Mouse (Mus musculus): ENCODE results near the gene Nr4a3. TPM values are rescaled to one million over a fixed set of nuclear protein-coding genes. Genes with fewer than 3 reads are reported as not detected.

Nr4a3 gene
- total RNA-seq, 2 experiments from 2014 or later, result 0.59 to 2.5 TPM

GRCm38 (mm10) chr4:48048456-48049315, 3.7 kb downstream of the Nr4a3 start:
- no peak for ATAC-seq (replicated peaks; ENCODE audit: poor library complexity)

- no peak for ATAC-seq (replicated peaks; ENCODE audit: poor library complexity)
These were observed 5.1 kb downstream of the Nr4a3 start for GRCm38 (mm10) chr4:48050020-48050419.

- no peak for ATAC-seq (replicated peaks; ENCODE audit: poor library complexity)
These were observed 5.5 kb downstream of the Nr4a3 start for GRCm38 (mm10) chr4:48050442-48050841.

GRCm38 (mm10) chr4:48051086-48051673, 6.2 kb downstream of the Nr4a3 start:
- ATAC-seq (replicated peaks; ENCODE audit: poor library complexity), result no peak

GRCm38 (mm10) chr4:48051674-48052121, 6.7 kb downstream of the Nr4a3 start:
- ATAC-seq (replicated peaks; ENCODE audit: poor library complexity), result peak; percentile 10; the same call in 1 of the 2 replicates

GRCm38 (mm10) chr4:48061716-48062115, 16.8 kb downstream of the Nr4a3 start:
- no peak for ATAC-seq (replicated peaks; ENCODE audit: poor library complexity)

GRCm38 (mm10) chr4:48064311-48064710, 19.4 kb downstream of the Nr4a3 start:
- no peak for ATAC-seq (replicated peaks; ENCODE audit: poor library complexity)

DNA sequence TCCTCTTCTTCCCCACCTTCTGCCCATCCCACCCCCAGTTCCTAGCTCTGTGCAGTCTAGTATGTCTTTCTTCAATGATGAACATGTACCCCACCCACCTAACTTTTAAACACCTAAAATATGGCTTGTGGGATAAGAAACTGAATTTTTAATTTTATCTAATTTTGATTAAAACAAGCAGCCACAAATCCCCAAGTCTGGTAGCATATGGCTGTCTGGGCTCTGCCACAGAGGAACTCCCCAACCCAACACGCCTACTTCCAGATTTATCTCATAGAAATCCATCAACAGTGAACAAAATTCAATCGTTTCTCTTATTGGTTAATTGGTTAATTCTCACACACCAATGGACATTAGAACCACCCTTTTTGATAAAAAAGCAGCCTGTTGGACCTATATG, 21.7 kb downstream of the Nr4a3 start:
- ATAC-seq (replicated peaks; ENCODE audit: poor library complexity), result no peak

GRCm38 (mm10) chr4:48069111-48069510, 24.2 kb downstream of the Nr4a3 start:
- no peak for ATAC-seq (replicated peaks; ENCODE audit: poor library complexity)

GRCm38 (mm10) chr4:48072006-48072405, 27.1 kb downstream of the Nr4a3 start:
- no peak for ATAC-seq (replicated peaks; ENCODE audit: poor library complexity)

DNA sequence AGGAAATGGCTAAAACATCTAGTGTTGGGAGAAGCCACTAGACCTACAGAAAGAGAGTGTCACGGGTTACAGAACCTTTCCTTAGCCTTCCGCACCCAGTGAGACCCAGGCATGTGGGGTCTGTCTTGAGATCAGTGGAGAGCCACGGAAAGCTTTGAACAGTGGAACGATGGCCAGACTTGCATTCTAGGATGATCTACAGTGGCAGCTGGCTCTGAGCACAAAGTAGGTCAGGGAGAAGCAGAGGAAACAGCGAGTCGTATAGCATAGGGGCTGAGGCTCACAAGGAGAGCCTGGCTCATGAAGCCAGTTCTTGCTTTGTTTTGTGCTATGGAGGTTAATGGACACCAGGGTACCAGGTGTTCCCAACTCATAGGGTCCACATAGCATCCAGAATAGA, 28.4 kb downstream of the Nr4a3 start:
- ATAC-seq (replicated peaks; ENCODE audit: poor library complexity), result no peak

DNA sequence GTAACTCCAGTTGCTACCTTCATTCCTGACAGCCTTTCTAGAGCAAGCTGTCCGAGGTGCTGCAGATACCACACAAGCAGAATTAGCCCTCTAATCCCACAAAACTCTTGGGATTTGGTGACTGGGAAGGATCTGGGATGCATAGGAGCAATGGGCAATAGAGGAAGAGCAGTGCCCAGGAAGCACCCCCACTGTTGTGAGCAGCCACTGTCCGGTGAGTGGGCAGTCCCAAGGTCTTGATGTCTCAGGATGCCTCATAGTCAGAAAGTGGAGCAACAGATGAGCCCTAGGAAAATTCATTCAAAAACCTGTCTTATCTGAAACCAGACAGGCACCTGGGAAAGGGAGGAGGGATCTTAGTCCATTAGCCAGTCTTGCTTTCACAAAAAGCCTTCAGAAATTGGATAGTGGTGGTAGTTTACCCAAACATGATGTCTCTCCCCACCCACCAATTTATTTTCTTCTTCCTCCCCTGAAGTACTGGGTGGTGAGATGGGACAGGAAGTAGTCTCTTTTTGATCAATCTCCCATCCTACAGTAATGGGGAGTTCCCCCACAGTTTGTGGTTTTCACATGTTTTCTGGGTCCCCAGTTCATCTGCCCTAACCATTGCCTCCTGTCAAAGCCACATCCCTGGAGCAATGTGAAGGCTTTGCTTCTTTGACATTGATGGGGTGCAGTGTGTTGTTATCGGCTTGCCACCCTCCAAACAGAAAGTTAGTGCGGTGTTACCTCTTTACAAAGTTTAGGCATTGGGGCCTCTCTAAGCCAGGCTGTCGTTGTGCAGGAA, 29.7 kb downstream of the Nr4a3 start:
- ATAC-seq (replicated peaks; ENCODE audit: poor library complexity), result no peak

DNA sequence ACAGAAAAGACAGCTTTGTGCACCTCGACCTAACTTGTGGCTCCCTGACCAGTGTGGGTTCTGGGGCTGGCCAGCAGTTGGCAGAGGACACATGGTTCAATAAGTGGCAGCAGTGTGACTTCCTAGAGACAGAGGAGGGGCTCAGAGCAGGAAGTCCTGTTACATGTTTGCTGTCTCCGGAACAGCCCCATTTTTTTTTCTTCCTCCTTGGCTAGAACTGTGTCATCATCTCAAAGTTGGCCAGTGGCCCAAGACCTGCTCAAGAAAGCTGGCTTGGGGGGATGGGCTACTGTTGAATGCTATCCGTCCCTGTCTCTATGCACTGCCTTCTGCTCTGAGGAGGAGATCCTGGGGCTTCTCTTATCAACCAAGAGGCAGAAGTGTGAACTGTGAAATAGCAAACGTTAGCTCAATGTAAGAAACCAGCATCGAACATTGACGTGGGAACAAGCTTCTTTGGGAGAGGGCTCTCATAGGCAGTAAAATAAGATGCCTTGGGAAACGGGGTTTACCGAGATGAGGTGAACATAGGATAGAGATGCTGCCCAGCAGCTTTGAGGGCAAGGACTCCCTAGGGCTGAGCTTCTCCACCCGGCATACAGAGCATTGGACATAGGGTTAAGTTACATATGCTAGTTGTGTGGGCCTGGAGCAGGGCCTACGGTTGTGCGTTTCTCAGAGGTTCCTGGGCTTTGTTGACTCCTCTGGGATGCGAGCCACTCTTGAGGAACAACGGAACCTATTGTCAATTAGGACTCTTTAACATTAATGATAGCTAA, 31.9 kb downstream of the Nr4a3 start:
- peak; percentile 89 for ATAC-seq (replicated peaks; ENCODE audit: poor library complexity)

DNA sequence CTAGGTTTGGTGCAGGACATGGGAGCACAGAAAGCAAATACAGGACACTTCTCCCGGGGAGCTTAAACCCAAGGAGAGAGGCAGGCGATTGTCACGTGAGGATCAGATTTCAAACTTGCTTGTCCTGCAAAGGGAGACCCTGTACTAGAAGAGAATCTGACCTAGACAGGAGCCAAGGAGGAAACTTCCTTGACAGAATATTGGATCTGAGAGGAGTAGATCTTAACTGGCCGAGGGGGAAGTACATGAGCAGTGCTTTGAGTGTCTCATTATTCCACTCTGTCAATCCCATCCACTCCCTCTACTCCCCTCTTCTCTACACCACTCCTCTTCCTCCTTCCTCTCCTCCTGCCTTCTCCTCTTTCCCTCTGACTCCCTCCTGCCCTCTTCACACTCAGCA, 33.3 kb downstream of the Nr4a3 start:
- no peak for ATAC-seq (replicated peaks; ENCODE audit: poor library complexity)

- no peak for ATAC-seq (replicated peaks; ENCODE audit: poor library complexity)
These were observed 34.5 kb downstream of the Nr4a3 start for GRCm38 (mm10) chr4:48079285-48080039.

DNA sequence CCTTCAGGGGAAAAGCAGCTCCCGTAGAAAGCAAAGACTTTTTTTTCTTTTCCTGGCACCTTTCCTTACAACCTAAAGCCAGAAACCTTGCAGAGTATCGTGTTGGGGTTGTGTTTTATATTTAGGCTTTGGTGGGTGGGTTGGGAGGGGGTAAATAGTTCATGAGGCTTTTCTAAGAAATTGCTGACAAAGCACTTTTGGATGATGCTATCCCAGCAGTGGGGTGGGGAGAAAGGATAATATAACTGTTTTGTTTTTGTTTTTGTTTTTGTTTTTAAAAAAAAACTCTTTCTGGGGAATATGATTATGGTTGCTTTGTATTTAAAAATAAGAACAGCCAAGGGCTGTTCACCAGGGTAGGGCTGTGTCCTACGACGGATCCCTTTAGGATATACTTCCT, 38.5 kb downstream of the Nr4a3 start:
- ATAC-seq (replicated peaks; ENCODE audit: poor library complexity), result no peak

DNA sequence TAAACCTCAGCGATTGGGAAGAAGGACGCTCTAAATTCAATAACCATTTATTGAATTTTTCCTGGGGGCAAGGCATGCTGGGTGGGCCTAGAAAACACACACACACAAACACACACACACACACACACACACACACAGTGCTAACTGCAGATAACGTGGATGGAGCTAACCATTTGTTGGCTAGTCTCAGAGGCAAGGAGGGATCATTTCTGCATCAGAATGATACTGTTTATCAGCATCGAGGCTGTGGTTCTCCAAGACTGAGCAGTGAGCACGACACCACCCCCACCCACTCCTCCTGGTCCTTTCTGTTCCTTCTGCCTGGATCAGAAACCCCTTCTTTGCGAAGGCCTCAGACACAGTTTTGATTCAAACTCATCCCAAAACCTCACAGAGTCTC, 41.7 kb downstream of the Nr4a3 start:
- peak; percentile 89 for ATAC-seq (replicated peaks; ENCODE audit: poor library complexity)

GRCm38 (mm10) chr4:48087497-48087896, 42.5 kb downstream of the Nr4a3 start:
- peak; percentile 65 for ATAC-seq (replicated peaks; ENCODE audit: poor library complexity)

- ATAC-seq (replicated peaks; ENCODE audit: poor library complexity), result no peak
These were observed 48.3 kb downstream of the Nr4a3 start for GRCm38 (mm10) chr4:48093221-48093620.

DNA sequence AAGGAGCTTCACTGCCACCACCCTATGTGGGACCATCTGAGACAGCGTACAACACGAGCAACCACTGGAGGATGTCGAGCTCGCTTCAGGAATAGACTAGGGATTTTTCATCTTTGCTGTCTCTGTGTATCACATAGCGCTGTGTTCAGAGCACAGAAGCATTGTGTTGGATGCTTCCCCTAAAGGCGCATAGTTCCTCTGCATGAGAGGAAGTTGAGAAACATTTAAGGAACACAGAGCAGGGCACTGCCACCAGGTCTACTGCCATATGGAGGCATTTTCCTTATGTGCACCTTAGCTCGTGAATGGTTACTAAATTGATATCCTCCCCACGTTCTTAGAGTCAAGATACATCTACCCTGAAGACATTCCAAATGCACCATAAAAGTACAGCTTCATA, 55.3 kb downstream of the Nr4a3 start:
- ATAC-seq (replicated peaks; ENCODE audit: poor library complexity), result peak; percentile 65
